Mouse (Mus musculus): ENCODE measurements around the gene Tusc2.

- TF ChIP-seq CTCF (IDR thresholded peaks at IDR 0.05; ENCODE audit: extremely low read depth, insufficient read depth, low read length) (no peak), POLR2A (IDR thresholded peaks at IDR 0.05; ENCODE audit: extremely low read depth, insufficient read depth, low read length) (0 out of 2 replicates have a peak, but pooled peaks have one; percentile 24)
Observed at GRCm38 (mm10) chr9:107566855-107567254, 3.8 kb downstream of the Tusc2 start.
